Mouse (Mus musculus) liver, postnatal 0 days (tissue): Measurements from ENCODE around the gene Pcyt1a.

ENCODE experiments used
- CTCF ChIP-seq: sonication (generic); IDR thresholded peaks from 2 replicates; pipeline ENCODE4 v1.5.1; 2016; ENCODE audit warnings: antibody characterized with exemption, low read depth
- EP300 ChIP-seq: IDR thresholded peaks from 2 replicates; pipeline ENCODE4 v1.6.1; 2016; ENCODE audit warnings: antibody characterized with exemption, low read depth, mild to moderate bottlenecking

DNA sequence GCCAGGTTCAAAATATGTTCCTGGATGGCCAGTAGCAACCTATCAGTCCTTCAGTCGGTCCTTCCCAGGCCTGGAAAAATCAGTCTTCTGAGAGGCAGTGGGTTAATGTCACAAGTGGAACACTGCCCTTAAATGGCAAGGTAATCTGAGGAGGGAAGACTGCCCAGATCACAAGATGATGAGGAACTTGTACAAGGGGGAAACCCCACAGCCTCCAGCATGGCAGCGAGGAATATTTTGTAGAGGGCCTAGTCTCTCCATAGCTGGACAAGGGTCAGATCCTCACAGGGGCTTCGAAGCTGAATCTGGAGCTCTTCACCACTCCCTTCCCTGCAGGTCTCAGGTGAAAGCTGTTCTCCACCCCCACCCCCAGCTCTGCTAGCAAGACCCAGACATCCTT lies 27.9 kb upstream of the Pcyt1a start:
- TF ChIP-seq CTCF, result no peak
- TF ChIP-seq EP300, result no peak
